13 mouse cellular contexts compared by ENCODE assay signal in the genomic region with DNA sequence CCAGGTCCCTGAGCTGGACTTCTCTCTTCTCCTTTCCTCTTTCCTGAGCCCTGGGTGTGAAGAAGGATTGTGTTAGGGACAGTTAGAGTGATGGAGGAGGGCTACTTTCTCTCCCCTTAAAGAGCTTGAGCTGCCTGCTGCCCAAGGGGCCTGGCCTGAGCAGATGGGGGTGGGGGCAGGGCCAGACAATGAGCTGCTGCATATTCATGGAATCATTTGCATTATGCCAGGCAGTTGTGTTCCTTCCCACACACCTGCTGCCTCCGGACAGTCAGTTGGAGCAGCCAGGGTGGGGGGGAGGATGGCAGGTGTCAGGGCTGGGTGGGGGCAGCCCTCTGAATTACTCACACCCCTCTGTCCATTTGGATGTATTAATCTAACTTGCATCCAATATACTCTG. TPM values are rescaled to one million over a fixed set of nuclear protein-coding genes. Genes with fewer than 3 reads are reported as not detected.
DNase-seq lines count a peak whose midpoint lies in the region; ATAC-seq and TF ChIP-seq lines count a peak whose summit lies in the region.
"Had no signal": no experiment of that assay in that cellular context is flagged by ENCODE, and none has a peak within 500 bp of the region (broad histone marks: within the 10 kb centered on the region; RNA-seq: fewer than 3 reads in every experiment).

No protein-coding gene starts in this region.

- DNase-seq in layer of hippocampus, adult 2 months (ENCODE audit: low spot score in 2 of 2), result peak in 1 of 2 experiments; percentile 47
- no peak for DNase-seq in layer of hippocampus, adult 9-10 months (ENCODE audit: low spot score)
- DNase-seq in embryonic facial prominence, embryonic 10.5 days (ENCODE audit: low spot score), result no peak
- peak; percentile 38 for DNase-seq in neural tube, embryonic 10.5 days (ENCODE audit: extremely low spot score, low spot score)
- DNase-seq in adrenal gland, adult 8-10 months, result no peak
- no peak for DNase-seq in kidney, postnatal 25 days
- no peak for DNase-seq in kidney, postnatal 14 days
- DNase-seq: gastrocnemius, postnatal 36 days; heart, postnatal 4 days; kidney, postnatal 10 days; lung, postnatal 4 days had no signal

- 26% methylated on average over 1 of the region's 1 CpGs for WGBS in embryonic facial prominence, embryonic 10.5 days
- WGBS in hindbrain, embryonic 13.5 days, result 6% methylated on average over 1 of the region's 1 CpGs

- peak; percentile 80 for ATAC-seq in hindbrain, embryonic 13.5 days (ENCODE audit: low FRiP score)

- H3K9me3 ChIP-seq in embryonic facial prominence, embryonic 10.5 days, result no peaks in the 10 kb centered on the region
- no peaks in the 10 kb centered on the region for H3K9me3 ChIP-seq in hindbrain, embryonic 13.5 days

- peak overlapping the region; percentile 60; the same call in 1 of the 2 replicates for H3K9ac ChIP-seq in hindbrain, embryonic 13.5 days

- H3K36me3 ChIP-seq in embryonic facial prominence, embryonic 10.5 days (replicated peaks), result peaks cover 23% of the 10 kb centered on the region
- H3K36me3 ChIP-seq in hindbrain, embryonic 13.5 days, result peaks cover 44% of the 10 kb centered on the region

- peaks cover 10% of the 10 kb centered on the region for H3K4me1 ChIP-seq in embryonic facial prominence, embryonic 10.5 days
- H3K4me1 ChIP-seq in hindbrain, embryonic 13.5 days (replicated peaks), result peaks cover 53% of the 10 kb centered on the region

- peaks cover 9% of the 10 kb centered on the region; the same call in 1 of the 2 replicates for H3K27me3 ChIP-seq in embryonic facial prominence, embryonic 10.5 days (replicated peaks; ENCODE audit: low read depth, poor library complexity, severe bottlenecking)
- no peaks in the 10 kb centered on the region for H3K27me3 ChIP-seq in hindbrain, embryonic 13.5 days

- no peak for TF ChIP-seq CTCF in layer of hippocampus, adult 2 months (conservative IDR thresholded peaks at IDR 0.05)

- peak overlapping the region; percentile 58 for H3K27ac ChIP-seq in layer of hippocampus, adult 2 months
- peak overlapping the region; percentile 44 for H3K27ac ChIP-seq in embryonic facial prominence, embryonic 10.5 days (replicated peaks)
- peak overlapping the region; percentile 89 for H3K27ac ChIP-seq in hindbrain, embryonic 13.5 days

- H3K4me3 ChIP-seq in layer of hippocampus, adult 2 months, result no peak overlapping the region; the same call in 1 of the 2 replicates
- H3K4me3 ChIP-seq in embryonic facial prominence, embryonic 10.5 days, result 0 out of 2 replicates have a peak overlapping the region, but pooled peaks have one; percentile 9
- H3K4me3 ChIP-seq in hindbrain, embryonic 13.5 days, result no peak overlapping the region

- peak overlapping the region; percentile 35 for H3K4me2 ChIP-seq in hindbrain, embryonic 13.5 days

RNA-seq across cellular contexts. Expression of a gene that starts 16.7 kb away (rescaled TPM):
- 10 to 100 TPM; 82.7 to 85.4 TPM for total RNA-seq in layer of hippocampus, adult 2 months (2021)
- 0.98 and 1.5 TPM in 2 replicates for polyA plus RNA-seq in embryonic facial prominence, embryonic 10.5 days (2016; fragmentation: Nextera tagmentation; extraction: Ambion mirVana)
- polyA plus RNA-seq in hindbrain, embryonic 13.5 days (2015; fragmentation: Nextera tagmentation; extraction: Ambion mirVana), result 14.9 and 15.8 TPM in 2 replicates
- 1 to 10 TPM; 5.6 to 9.2 (median 7.1) TPM for total RNA-seq in adrenal gland, adult 8-10 months (2022)
- total RNA-seq: neutrophil, adult 5-6 weeks had no signal

RNA-seq across cellular contexts. Expression of a gene that starts 32.2 kb away (rescaled TPM):
- 10 to 100 TPM; 10.9 to 12.6 TPM for total RNA-seq in layer of hippocampus, adult 2 months (2021)
- 30.9 and 34.8 TPM in 2 replicates for polyA plus RNA-seq in embryonic facial prominence, embryonic 10.5 days (2016; fragmentation: Nextera tagmentation; extraction: Ambion mirVana)
- polyA plus RNA-seq in hindbrain, embryonic 13.5 days (2015; fragmentation: Nextera tagmentation; extraction: Ambion mirVana), result 23.5 and 23.6 TPM in 2 replicates
- 10 to 100 TPM; 12.6 to 18.4 (median 14.0) TPM for total RNA-seq in adrenal gland, adult 8-10 months (2022)

RNA-seq across cellular contexts. Expression of a gene that starts 44.8 kb away (rescaled TPM):
- total RNA-seq in layer of hippocampus, adult 2 months (2021), result under 1 TPM; 0.54 to 0.66 TPM
- not detected in 2 replicates for polyA plus RNA-seq in embryonic facial prominence, embryonic 10.5 days (2016; fragmentation: Nextera tagmentation; extraction: Ambion mirVana)
- polyA plus RNA-seq in hindbrain, embryonic 13.5 days (2015; fragmentation: Nextera tagmentation; extraction: Ambion mirVana), result 0.75 and 1.1 TPM in 2 replicates
- total RNA-seq in adrenal gland, adult 8-10 months (2022), result not detected
- total RNA-seq: gastrocnemius, postnatal 36 days; neutrophil, adult 5-6 weeks had no signal

RNA-seq across cellular contexts. Expression of a gene that starts 48.7 kb away (rescaled TPM):
- total RNA-seq in layer of hippocampus, adult 2 months (2021), result 10 to 100 TPM; 44.0 to 46.4 TPM
- 4.0 and 4.1 TPM in 2 replicates for polyA plus RNA-seq in embryonic facial prominence, embryonic 10.5 days (2016; fragmentation: Nextera tagmentation; extraction: Ambion mirVana)
- 4.8 and 5.2 TPM in 2 replicates for polyA plus RNA-seq in hindbrain, embryonic 13.5 days (2015; fragmentation: Nextera tagmentation; extraction: Ambion mirVana)
- total RNA-seq in adrenal gland, adult 8-10 months (2022), result 10 to 100 TPM; 11.4 to 18.0 (median 15.5) TPM

Comparison
In these comparisons a context has a peak if more than half of its experiments do, and no peak if none do; other contexts are left out.
1. RNA of a gene that starts 16.7 kb away (total RNA-seq): 82.7 to 85.4 TPM in layer of hippocampus, adult 2 months; 5.6 to 9.2 TPM in adrenal gland, adult 8-10 months; every median in the first group is over 4 times any median in the second.
2. Peak in every context shown above with its lines, with median percentiles within 50 percentile points of each other: H3K27ac ChIP-seq.